Mouse (Mus musculus) liver, adult 2 months (tissue): Measurements from ENCODE around the gene Chrd. TPM values are rescaled to one million over a fixed set of nuclear protein-coding genes. Genes with fewer than 3 reads are reported as not detected.

Experiments used
- DNase-seq: peaks from one replicate; pipeline ENCODE4 v3.0.0-alpha.2; 2011; ENCODE audit warnings: low read depth, low spot score; ENCODE audit errors: extremely low read depth
- H3K27ac ChIP-seq: fragments of 200-500 bp; replicated peaks from 2 replicates; pipeline ENCODE4 v1.5.1; 2012; ENCODE audit warnings: low read depth, mild to moderate bottlenecking, control low read depth, inconsistent platforms, low read length; ENCODE audit not compliant: insufficient read depth
- H3K27me3 ChIP-seq: fragments of 200-500 bp; 2 replicates; pipeline ENCODE4 v1.6.1; 2012; ENCODE audit warnings: mild to moderate bottlenecking, moderate library complexity, low read length, inconsistent platforms; ENCODE audit not compliant: control insufficient read depth, insufficient read depth
- H3K36me3 ChIP-seq: fragments of 200-500 bp; 2 replicates; pipeline ENCODE4 v1.6.1; 2012; ENCODE audit warnings: low read length, inconsistent platforms; ENCODE audit not compliant: control insufficient read depth, insufficient read depth
- H3K4me1 ChIP-seq: fragments of 200-500 bp; 2 replicates; pipeline ENCODE4 v1.6.1; 2011; ENCODE audit warnings: low read length; ENCODE audit not compliant: control insufficient read depth, insufficient read depth
- H3K4me3 ChIP-seq: fragments of 200-500 bp; 2 replicates; pipeline ENCODE4 v1.5.1; 2011; ENCODE audit warnings: low read depth, mild to moderate bottlenecking, control low read depth, low read length, moderate library complexity; ENCODE audit not compliant: insufficient read depth
- H3K79me2 ChIP-seq: fragments of 200-500 bp; 2 replicates; pipeline ENCODE4 v1.6.1; 2012; ENCODE audit warnings: inconsistent platforms, mild to moderate bottlenecking, low read length, moderate library complexity; ENCODE audit not compliant: control insufficient read depth, insufficient read depth
- H3K9ac ChIP-seq: fragments of 200-500 bp; 2 replicates; pipeline ENCODE4 v1.6.1; 2012; ENCODE audit warnings: low read depth, mild to moderate bottlenecking, control low read depth, inconsistent platforms, low read length
- CTCF ChIP-seq: fragments of 200-500 bp; IDR thresholded peaks from 2 replicates; pipeline ENCODE4 v1.5.1; 2011; ENCODE audit warnings: low read depth, low read length, control low read depth
- POLR2A ChIP-seq: fragments of 200-500 bp; IDR thresholded peaks from 2 replicates; pipeline ENCODE4 v1.6.1; 2011; ENCODE audit warnings: low read length, control low read depth; ENCODE audit not compliant: insufficient read depth; ENCODE audit errors: extremely low read depth
- WGBS: fragments of 180-500 bp; shearing (Covaris S2); methylation state at CpG from one replicate; pipeline ENCODE4 v1.1.7; 2018; 5-methylcytosine and 5-hydroxymethylcytosine counted together
- polyA plus RNA-seq: library from polyadenylated mRNA; depleted of rRNA; stranded (reverse); fragments of >200 nt; gene quantifications from 2 replicates; pipeline ENCODE4 v1.2.3, GENCODE M21; 2012; rRNA removed
- total RNA-seq: library from RNA; depleted of rRNA; stranded (reverse); fragments of >200 nt; gene quantifications from 2 replicates; pipeline ENCODE4 v1.2.3, GENCODE M21; 2014; rRNA removed

Chrd gene
- total and polyA plus RNA-seq, 2 experiments: 3.0 to 14.1 TPM

DNA sequence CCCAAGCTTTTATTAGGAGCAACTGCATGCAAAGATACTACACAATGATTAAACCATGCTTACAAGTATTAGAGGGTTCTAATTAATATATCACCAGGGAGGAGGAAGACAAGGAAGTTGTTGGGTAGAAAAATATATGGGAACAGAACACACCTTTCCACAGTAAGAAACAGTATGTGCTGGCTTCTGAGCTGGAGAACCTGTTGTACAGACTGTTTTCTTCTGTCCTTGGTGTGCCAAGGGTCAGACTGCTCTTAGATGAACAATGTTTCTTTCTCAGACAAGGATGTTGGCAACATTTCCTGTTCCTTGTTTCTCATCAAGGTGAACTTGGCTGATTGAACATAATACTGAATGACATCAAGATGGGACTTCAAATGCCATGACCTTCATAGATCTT, 51.8 kb downstream of the Chrd start:
- Histone ChIP-seq H3K9ac (no peak overlapping the region), H3K36me3 (no peaks in the 10 kb centered on the region), H3K79me2 (no peaks in the 10 kb centered on the region), H3K4me1 (no peaks in the 10 kb centered on the region), H3K4me3 (no peak overlapping the region), H3K27ac (no peak overlapping the region), H3K27me3 (no peaks in the 10 kb centered on the region)
- TF ChIP-seq CTCF (no peak), POLR2A (no peak)
- no peak for DNase-seq

DNA sequence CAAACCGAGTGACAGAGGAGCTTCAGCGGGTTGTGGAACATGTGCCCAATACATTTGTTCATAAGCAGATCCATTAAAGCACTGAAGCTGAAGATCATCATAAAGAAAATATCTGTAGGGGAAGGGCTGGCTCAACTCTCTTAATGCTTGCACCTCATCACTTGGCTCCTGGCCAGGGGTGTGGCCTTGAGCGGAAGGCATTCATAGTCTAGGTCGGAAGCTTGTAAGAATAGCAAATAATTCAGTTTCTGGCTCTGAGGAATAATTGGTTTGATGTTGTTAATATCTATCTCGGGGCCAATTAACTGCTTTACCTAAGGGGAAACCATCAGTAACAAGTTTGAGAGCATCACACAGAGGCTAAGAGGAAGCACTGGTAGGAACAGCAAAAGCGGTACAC, 53.6 kb downstream of the Chrd start:
- Histone ChIP-seq H3K4me3 (no peak overlapping the region), H3K9ac (no peak overlapping the region), H3K36me3 (no peaks in the 10 kb centered on the region), H3K27me3 (no peaks in the 10 kb centered on the region), H3K79me2 (no peaks in the 10 kb centered on the region), H3K4me1 (no peaks in the 10 kb centered on the region), H3K27ac (no peak overlapping the region)
- 81% methylated on average over 6 of the region's 6 CpGs for WGBS
- TF ChIP-seq CTCF (no peak), POLR2A (no peak)
- no peak for DNase-seq

DNA sequence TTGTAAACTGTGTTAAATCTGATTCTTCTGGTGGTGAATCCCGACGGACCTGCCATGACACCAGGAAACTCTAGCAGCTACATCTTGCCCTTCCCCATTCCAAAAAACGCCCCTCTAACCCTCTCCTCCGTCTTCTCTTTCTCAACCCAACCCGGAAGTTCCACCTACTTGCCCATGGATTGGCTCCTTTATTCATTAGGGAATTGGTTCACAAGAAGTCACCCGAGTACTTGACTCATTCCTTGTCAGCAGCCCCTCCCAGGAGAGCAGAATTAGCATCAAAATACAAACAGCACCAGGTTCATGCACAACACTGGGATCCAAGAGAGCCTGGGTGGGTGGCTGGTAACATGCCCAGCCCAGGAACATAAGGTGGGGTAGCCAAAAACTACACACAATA, 58.9 kb downstream of the Chrd start:
- no peaks in the 10 kb centered on the region for H3K79me2 ChIP-seq
- 69% methylated on average over 6 of the region's 6 CpGs for WGBS
- TF ChIP-seq CTCF (no peak), POLR2A (no peak)
- no peak overlapping the region for H3K27ac ChIP-seq
- no peak overlapping the region for H3K9ac ChIP-seq
- H3K36me3 ChIP-seq: no peaks in the 10 kb centered on the region
- H3K4me1 ChIP-seq: no peaks in the 10 kb centered on the region
- H3K4me3 ChIP-seq: no peak overlapping the region
- DNase-seq: no peak
- H3K27me3 ChIP-seq: no peaks in the 10 kb centered on the region

Other genes starting within 250 kb of the Chrd start
- gene Eif2b5, start 234.3 kb upstream of the Chrd start, total RNA-seq: 38.1 and 38.9 TPM in 2 replicates
- 19.2 and 19.3 TPM in 2 replicates for gene Eif2b5, start 234.3 kb upstream of the Chrd start, polyA plus RNA-seq
- gene Dvl3, start 216.1 kb upstream of the Chrd start, total RNA-seq: 2.5 and 5.8 TPM in 2 replicates
- 11.6 and 15.0 TPM in 2 replicates for gene Dvl3, start 216.1 kb upstream of the Chrd start, polyA plus RNA-seq
- gene Ap2m1, start 197.6 kb upstream of the Chrd start, total RNA-seq: 151 and 236 TPM in 2 replicates
- gene Ap2m1, start 197.6 kb upstream of the Chrd start, polyA plus RNA-seq: 298 and 343 TPM in 2 replicates
- 42.0 and 44.9 TPM in 2 replicates for gene Abcf3, start 184.6 kb upstream of the Chrd start, total RNA-seq
- gene Abcf3, start 184.6 kb upstream of the Chrd start, polyA plus RNA-seq: 29.5 and 48.5 TPM in 2 replicates
- gene Vwa5b2, start 143.7 kb upstream of the Chrd start, total RNA-seq: not detected in 2 replicates
- gene Vwa5b2, start 143.7 kb upstream of the Chrd start, polyA plus RNA-seq: not detected in 2 replicates
- 13.4 and 16.6 TPM in 2 replicates for gene Eef1akmt4, start 121.5 kb upstream of the Chrd start, total RNA-seq
- 18.9 and 21.7 TPM in 2 replicates for gene Eef1akmt4, start 121.5 kb upstream of the Chrd start, polyA plus RNA-seq
- gene Gm49333, start 121.5 kb upstream of the Chrd start, total RNA-seq: not detected in 2 replicates
- not detected in 2 replicates for gene Gm49333, start 121.5 kb upstream of the Chrd start, polyA plus RNA-seq
- 6.5 and 10.1 TPM in 2 replicates for gene Alg3, start 121.4 kb upstream of the Chrd start, total RNA-seq
- 17.7 and 22.8 TPM in 2 replicates for gene Alg3, start 121.4 kb upstream of the Chrd start, polyA plus RNA-seq
- gene Camk2n2, start 111.8 kb upstream of the Chrd start, total RNA-seq: 0.18 and 0.60 TPM in 2 replicates
- 2.3 and 5.2 TPM in 2 replicates for gene Camk2n2, start 111.8 kb upstream of the Chrd start, polyA plus RNA-seq
- gene Ece2, start 103.3 kb upstream of the Chrd start, total RNA-seq: not detected in 2 replicates
- 0.04 TPM in 1 of 2 replicates, not detected in the other for gene Ece2, start 103.3 kb upstream of the Chrd start, polyA plus RNA-seq
- 138 and 146 TPM in 2 replicates for gene Psmd2, start 81.5 kb upstream of the Chrd start, total RNA-seq
- 85.0 and 92.8 TPM in 2 replicates for gene Psmd2, start 81.5 kb upstream of the Chrd start, polyA plus RNA-seq
- gene Eif4g1, start 64.8 kb upstream of the Chrd start, total RNA-seq: 173 and 198 TPM in 2 replicates
- gene Eif4g1, start 64.8 kb upstream of the Chrd start, polyA plus RNA-seq: 400 and 438 TPM in 2 replicates
- 0.37 and 0.60 TPM in 2 replicates for gene Fam131a, start 39.9 kb upstream of the Chrd start, total RNA-seq
- 0.56 and 0.99 TPM in 2 replicates for gene Fam131a, start 39.9 kb upstream of the Chrd start, polyA plus RNA-seq
- gene Polr2h, start 15.5 kb upstream of the Chrd start, total RNA-seq: 18.1 and 19.2 TPM in 2 replicates
- 9.1 and 9.5 TPM in 2 replicates for gene Polr2h, start 15.5 kb upstream of the Chrd start, polyA plus RNA-seq
- gene Clcn2, start 15.4 kb upstream of the Chrd start, total RNA-seq: 29.6 and 30.6 TPM in 2 replicates
- gene Clcn2, start 15.4 kb upstream of the Chrd start, polyA plus RNA-seq: 58.6 and 64.0 TPM in 2 replicates
- gene Thpo, start 1.4 kb downstream of the Chrd start, total RNA-seq: 1.7 and 2.4 TPM in 2 replicates
- gene Thpo, start 1.4 kb downstream of the Chrd start, polyA plus RNA-seq: 21.2 and 37.0 TPM in 2 replicates